Mouse (Mus musculus): ENCODE data around the gene Gm5592. TPM values are rescaled to one million over a fixed set of nuclear protein-coding genes. Genes with fewer than 3 reads are reported as not detected.
"Not testable (repeated sequence)": the region's sequence is repeated elsewhere in the genome, so short reads cannot be mapped to it uniquely, and the experiment has no call there.

Gm5592 gene
- polyA plus RNA-seq (2014; fragmentation: Nextera tagmentation; extraction: Ambion mirVana): not detected in 2 replicates

GRCm38 (mm10) chr7:41153541-41153940 lies at the start of gene Gm5592:
Gene Gm5592 (plus strand): TSS chr7:41153841.
- not testable (repeated sequence) for H3K9ac ChIP-seq (ENCODE audit: low read length); H3K4me3 ChIP-seq (ENCODE audit: low read depth, low read length); H3K27ac ChIP-seq (ENCODE audit: low read depth); H3K4me2 ChIP-seq (ENCODE audit: low read length); DNase-seq (ENCODE audit: low spot score); H3K9me3 ChIP-seq (ENCODE audit: control insufficient read depth, low read length); ATAC-seq (replicated peaks; ENCODE audit: low FRiP score, low TSS enrichment, low read depth); H3K36me3 ChIP-seq (ENCODE audit: control insufficient read depth, insufficient read depth, low read length); H3K27me3 ChIP-seq (replicated peaks; ENCODE audit: control insufficient read depth, insufficient read depth, low read length); H3K4me1 ChIP-seq (replicated peaks; ENCODE audit: control insufficient read depth, insufficient read depth, low read length)
- 86% methylated on average over 4 of the region's 4 CpGs for WGBS

GRCm38 (mm10) chr7:41155806-41156205 lies 2.2 kb downstream of the Gm5592 start:
- not testable (repeated sequence) for H3K27ac ChIP-seq (ENCODE audit: low read depth); H3K9ac ChIP-seq (ENCODE audit: low read length); DNase-seq (ENCODE audit: low spot score); H3K4me1 ChIP-seq (replicated peaks; ENCODE audit: control insufficient read depth, insufficient read depth, low read length); H3K4me2 ChIP-seq (ENCODE audit: low read length); H3K36me3 ChIP-seq (ENCODE audit: control insufficient read depth, insufficient read depth, low read length); H3K4me3 ChIP-seq (ENCODE audit: low read depth, low read length); H3K9me3 ChIP-seq (ENCODE audit: control insufficient read depth, low read length); H3K27me3 ChIP-seq (replicated peaks; ENCODE audit: control insufficient read depth, insufficient read depth, low read length); ATAC-seq (replicated peaks; ENCODE audit: low FRiP score, low TSS enrichment, low read depth)
- 96% methylated on average over 2 of the region's 2 CpGs for WGBS

- not testable (repeated sequence) for DNase-seq (ENCODE audit: low spot score)
- no CpG with 5 or more reads among the region's 1 CpGs for WGBS
These were observed 4.2 kb downstream of the Gm5592 start for GRCm38 (mm10) chr7:41157879-41158278.

GRCm38 (mm10) chr7:41158562-41158961 lies 4.9 kb downstream of the Gm5592 start:
- H3K27ac ChIP-seq (ENCODE audit: low read depth): not testable (repeated sequence)

More at GRCm38 (mm10) chr7:41157879-41158278, 4.2 kb downstream of the Gm5592 start:
- H3K9me3 ChIP-seq (ENCODE audit: control insufficient read depth, low read length); H3K9ac ChIP-seq (ENCODE audit: low read length); H3K4me3 ChIP-seq (ENCODE audit: low read depth, low read length); H3K27ac ChIP-seq (ENCODE audit: low read depth); H3K4me2 ChIP-seq (ENCODE audit: low read length); H3K36me3 ChIP-seq (ENCODE audit: control insufficient read depth, insufficient read depth, low read length); ATAC-seq (replicated peaks; ENCODE audit: low FRiP score, low TSS enrichment, low read depth); H3K4me1 ChIP-seq (replicated peaks; ENCODE audit: control insufficient read depth, insufficient read depth, low read length); H3K27me3 ChIP-seq (replicated peaks; ENCODE audit: control insufficient read depth, insufficient read depth, low read length): not testable (repeated sequence)

GRCm38 (mm10) chr7:41193671-41194070 lies 40.0 kb downstream of the Gm5592 start:
- ATAC-seq (replicated peaks; ENCODE audit: low FRiP score, low TSS enrichment, low read depth) (no peak), DNase-seq (ENCODE audit: low spot score) (no peak)
- Histone ChIP-seq H3K4me1 (replicated peaks; ENCODE audit: control insufficient read depth, insufficient read depth, low read length) (no peaks in the 10 kb centered on the region), H3K4me2 (ENCODE audit: low read length) (no peak overlapping the region), H3K27ac (ENCODE audit: low read depth) (no peak overlapping the region), H3K27me3 (replicated peaks; ENCODE audit: control insufficient read depth, insufficient read depth, low read length) (no peaks in the 10 kb centered on the region), H3K9ac (ENCODE audit: low read length) (no peak overlapping the region), H3K36me3 (ENCODE audit: control insufficient read depth, insufficient read depth, low read length) (no peaks in the 10 kb centered on the region), H3K9me3 (ENCODE audit: control insufficient read depth, low read length) (no peaks in the 10 kb centered on the region), H3K4me3 (ENCODE audit: low read depth, low read length) (no peak overlapping the region)
- WGBS: 62% methylated on average over 4 of the region's 4 CpGs

More at GRCm38 (mm10) chr7:41158562-41158961, 4.9 kb downstream of the Gm5592 start:
- WGBS: 56% methylated on average over 2 of the region's 2 CpGs
- not testable (repeated sequence) for H3K4me2 ChIP-seq (ENCODE audit: low read length); DNase-seq (ENCODE audit: low spot score); H3K9ac ChIP-seq (ENCODE audit: low read length); H3K27me3 ChIP-seq (replicated peaks; ENCODE audit: control insufficient read depth, insufficient read depth, low read length); H3K36me3 ChIP-seq (ENCODE audit: control insufficient read depth, insufficient read depth, low read length); H3K4me1 ChIP-seq (replicated peaks; ENCODE audit: control insufficient read depth, insufficient read depth, low read length); H3K4me3 ChIP-seq (ENCODE audit: low read depth, low read length); ATAC-seq (replicated peaks; ENCODE audit: low FRiP score, low TSS enrichment, low read depth); H3K9me3 ChIP-seq (ENCODE audit: control insufficient read depth, low read length)

Other genes starting within 250 kb of the Gm5592 start
- gene 4930433I11Rik, start 166.3 kb upstream of the Gm5592 start, polyA plus RNA-seq (2014; fragmentation: Nextera tagmentation; extraction: Ambion mirVana): not detected in 2 replicates
- not detected in 2 replicates for gene Gm4884, start 121.1 kb upstream of the Gm5592 start, polyA plus RNA-seq (2014; fragmentation: Nextera tagmentation; extraction: Ambion mirVana)
- gene AI987944, start 239.5 kb downstream of the Gm5592 start, polyA plus RNA-seq (2014; fragmentation: Nextera tagmentation; extraction: Ambion mirVana): 10.9 and 12.1 TPM in 2 replicates

All from intestine, embryonic 14.5 days (tissue).